Comparison of ENCODE assay signal across 10 mouse cellular contexts in genomic region chr1:72306241-72306640, GRCm38 (mm10). TPM values are rescaled to one million over a fixed set of nuclear protein-coding genes. Genes with fewer than 3 reads are reported as not detected.
DNase-seq lines count a peak whose midpoint lies in the region; ATAC-seq and TF ChIP-seq lines count a peak whose summit lies in the region.
"Had no signal": no experiment of that assay in that cellular context is flagged by ENCODE, and none has a peak within 500 bp of the region (broad histone marks: within the 10 kb centered on the region; RNA-seq: fewer than 3 reads in every experiment).

No protein-coding gene starts in this region.

- no peak for ATAC-seq in intestine, postnatal 0 days
- ATAC-seq in intestine, embryonic 16.5 days: no peak
- no peak for ATAC-seq in hindbrain, embryonic 13.5 days (ENCODE audit: low FRiP score)
- ATAC-seq in midbrain, embryonic 14.5 days (ENCODE audit: low FRiP score, low TSS enrichment): no peak

- H3K9me3 ChIP-seq in intestine, postnatal 0 days (ENCODE audit: control insufficient read depth): no peaks in the 10 kb centered on the region
- H3K9me3 ChIP-seq in intestine, embryonic 16.5 days (ENCODE audit: control insufficient read depth, low read length): no peaks in the 10 kb centered on the region
- H3K9me3 ChIP-seq in embryonic facial prominence, embryonic 10.5 days: no peaks in the 10 kb centered on the region
- H3K9me3 ChIP-seq in hindbrain, embryonic 13.5 days: no peaks in the 10 kb centered on the region
- no peaks in the 10 kb centered on the region for H3K9me3 ChIP-seq in midbrain, embryonic 14.5 days (ENCODE audit: control insufficient read depth, low read length)
- H3K9me3 ChIP-seq: G1E had no signal

- H3K36me3 ChIP-seq in intestine, postnatal 0 days (ENCODE audit: control insufficient read depth, insufficient read depth): no peaks in the 10 kb centered on the region
- no peaks in the 10 kb centered on the region for H3K36me3 ChIP-seq in intestine, embryonic 16.5 days (ENCODE audit: control insufficient read depth, insufficient read depth, low read length)
- peaks cover 5% of the 10 kb centered on the region for H3K36me3 ChIP-seq in embryonic facial prominence, embryonic 10.5 days (replicated peaks)
- peaks cover 4% of the 10 kb centered on the region; the same call in 1 of the 2 replicates for H3K36me3 ChIP-seq in hindbrain, embryonic 13.5 days
- H3K36me3 ChIP-seq in midbrain, embryonic 14.5 days (ENCODE audit: control insufficient read depth, insufficient read depth, low read length): no peaks in the 10 kb centered on the region

- no peaks in the 10 kb centered on the region for H3K27me3 ChIP-seq in intestine, postnatal 0 days (replicated peaks; ENCODE audit: control insufficient read depth, insufficient read depth, low read length)
- no peaks in the 10 kb centered on the region for H3K27me3 ChIP-seq in intestine, embryonic 16.5 days (replicated peaks; ENCODE audit: control insufficient read depth, insufficient read depth, low read length)
- H3K27me3 ChIP-seq in embryonic facial prominence, embryonic 10.5 days (replicated peaks; ENCODE audit: low read depth, poor library complexity, severe bottlenecking): no peaks in the 10 kb centered on the region
- no peaks in the 10 kb centered on the region for H3K27me3 ChIP-seq in hindbrain, embryonic 13.5 days
- H3K27me3 ChIP-seq in midbrain, embryonic 14.5 days (ENCODE audit: control insufficient read depth, insufficient read depth, low read length): no peaks in the 10 kb centered on the region

- no peak overlapping the region for H3K9ac ChIP-seq in intestine, postnatal 0 days (ENCODE audit: low read depth, low read length)
- H3K9ac ChIP-seq in intestine, embryonic 16.5 days (ENCODE audit: low read depth, low read length): no peak overlapping the region
- H3K9ac ChIP-seq in hindbrain, embryonic 13.5 days: no peak overlapping the region
- no peak overlapping the region for H3K9ac ChIP-seq in midbrain, embryonic 14.5 days (replicated peaks; ENCODE audit: low read length)

- TF ChIP-seq CTCF in intestine, postnatal 0 days (IDR thresholded peaks at IDR 0.05; ENCODE audit: low read depth): no peak

- H3K4me3 ChIP-seq in intestine, postnatal 0 days (ENCODE audit: low read depth, low read length): no peak overlapping the region
- no peak overlapping the region for H3K4me3 ChIP-seq in intestine, embryonic 16.5 days (ENCODE audit: low read length)
- peak overlapping the region; percentile 65; the same call in 1 of the 2 replicates for H3K4me3 ChIP-seq in embryonic facial prominence, embryonic 10.5 days
- no peak overlapping the region for H3K4me3 ChIP-seq in hindbrain, embryonic 13.5 days
- no peak overlapping the region for H3K4me3 ChIP-seq in midbrain, embryonic 14.5 days (replicated peaks; ENCODE audit: low read depth, low read length)

- no peaks in the 10 kb centered on the region for H3K4me1 ChIP-seq in intestine, postnatal 0 days (replicated peaks; ENCODE audit: control insufficient read depth, insufficient read depth, low read length)
- no peaks in the 10 kb centered on the region for H3K4me1 ChIP-seq in intestine, embryonic 16.5 days (ENCODE audit: control insufficient read depth, insufficient read depth, low read length)
- peaks cover 31% of the 10 kb centered on the region for H3K4me1 ChIP-seq in embryonic facial prominence, embryonic 10.5 days
- peaks cover 25% of the 10 kb centered on the region for H3K4me1 ChIP-seq in hindbrain, embryonic 13.5 days (replicated peaks)
- peaks cover 3% of the 10 kb centered on the region for H3K4me1 ChIP-seq in midbrain, embryonic 14.5 days (ENCODE audit: control insufficient read depth, insufficient read depth, low read length)

- no peak overlapping the region for H3K27ac ChIP-seq in intestine, postnatal 0 days (ENCODE audit: low read depth, low read length)
- H3K27ac ChIP-seq in intestine, embryonic 16.5 days (ENCODE audit: low read length): no peak overlapping the region
- peak overlapping the region; percentile 95; the same call in 1 of the 2 replicates for H3K27ac ChIP-seq in embryonic facial prominence, embryonic 10.5 days (replicated peaks)
- peak overlapping the region; percentile 62; the same call in 1 of the 2 replicates for H3K27ac ChIP-seq in hindbrain, embryonic 13.5 days
- H3K27ac ChIP-seq in midbrain, embryonic 14.5 days (replicated peaks; ENCODE audit: low read depth, low read length): no peak overlapping the region

- H3K4me2 ChIP-seq in intestine, postnatal 0 days (replicated peaks; ENCODE audit: low read depth): peak overlapping the region; percentile 80; the same call in 1 of the 2 replicates
- no peak overlapping the region for H3K4me2 ChIP-seq in intestine, embryonic 16.5 days (ENCODE audit: low read depth, low read length)
- peak overlapping the region; percentile 64 for H3K4me2 ChIP-seq in hindbrain, embryonic 13.5 days
- H3K4me2 ChIP-seq in midbrain, embryonic 14.5 days (ENCODE audit: low read length): peak overlapping the region; percentile 72

- no peak for DNase-seq in embryonic facial prominence, embryonic 10.5 days (ENCODE audit: low spot score)
- DNase-seq in midbrain, embryonic 14.5 days: peak; percentile 47
- DNase-seq in cerebellum, postnatal 25 days: no peak
- no peak for DNase-seq in urinary bladder, postnatal 4 days (ENCODE audit: low spot score in 2 of 2)
- no peak for DNase-seq in thymus, postnatal 25 days
- DNase-seq: kidney, adult 11 months had no signal

- WGBS in intestine, postnatal 0 days: 70% methylated on average over 3 of the region's 3 CpGs
- 65% methylated on average over 3 of the region's 3 CpGs for WGBS in intestine, embryonic 16.5 days
- WGBS in embryonic facial prominence, embryonic 10.5 days: 62% methylated on average over 3 of the region's 3 CpGs
- WGBS in hindbrain, embryonic 13.5 days: 41% methylated on average over 3 of the region's 3 CpGs
- 61% methylated on average over 3 of the region's 3 CpGs for WGBS in midbrain, embryonic 14.5 days

RNA-seq across cellular contexts. Expression of gene Xrcc5, which starts 1.0 kb away (rescaled TPM):
- 14.0 and 14.3 TPM in 2 replicates for polyA plus RNA-seq in intestine, postnatal 0 days (2015; fragmentation: Nextera tagmentation; extraction: Ambion mirVana)
- polyA plus RNA-seq in intestine, embryonic 16.5 days (2015; fragmentation: Nextera tagmentation; extraction: Ambion mirVana): 31.7 and 34.0 TPM in 2 replicates
- polyA plus RNA-seq in embryonic facial prominence, embryonic 10.5 days (2016; fragmentation: Nextera tagmentation; extraction: Ambion mirVana): 55.2 and 57.3 TPM in 2 replicates
- polyA plus RNA-seq in hindbrain, embryonic 13.5 days (2015; fragmentation: Nextera tagmentation; extraction: Ambion mirVana): 26.0 and 26.5 TPM in 2 replicates
- polyA plus RNA-seq in midbrain, embryonic 14.5 days (2014; fragmentation: Nextera tagmentation; extraction: Ambion mirVana): 12.8 and 21.9 TPM in 2 replicates

RNA-seq across cellular contexts. Expression of gene Tmem169, which starts 22.1 kb away (rescaled TPM):
- polyA plus RNA-seq in intestine, postnatal 0 days (2015; fragmentation: Nextera tagmentation; extraction: Ambion mirVana): 1.3 TPM in 2 replicates
- polyA plus RNA-seq in intestine, embryonic 16.5 days (2015; fragmentation: Nextera tagmentation; extraction: Ambion mirVana): 2.1 and 2.3 TPM in 2 replicates
- 5.1 and 5.2 TPM in 2 replicates for polyA plus RNA-seq in embryonic facial prominence, embryonic 10.5 days (2016; fragmentation: Nextera tagmentation; extraction: Ambion mirVana)
- polyA plus RNA-seq in hindbrain, embryonic 13.5 days (2015; fragmentation: Nextera tagmentation; extraction: Ambion mirVana): 42.3 and 46.8 TPM in 2 replicates
- polyA plus RNA-seq in midbrain, embryonic 14.5 days (2014; fragmentation: Nextera tagmentation; extraction: Ambion mirVana): 33.9 and 36.0 TPM in 2 replicates
- polyA plus RNA-seq: G1E had no signal

RNA-seq across cellular contexts. Expression of gene Pecr, which starts 22.1 kb away (rescaled TPM):
- polyA plus RNA-seq in intestine, postnatal 0 days (2015; fragmentation: Nextera tagmentation; extraction: Ambion mirVana): 67.9 and 88.6 TPM in 2 replicates
- polyA plus RNA-seq in intestine, embryonic 16.5 days (2015; fragmentation: Nextera tagmentation; extraction: Ambion mirVana): 82.7 and 96.5 TPM in 2 replicates
- polyA plus RNA-seq in embryonic facial prominence, embryonic 10.5 days (2016; fragmentation: Nextera tagmentation; extraction: Ambion mirVana): 29.2 and 29.6 TPM in 2 replicates
- polyA plus RNA-seq in hindbrain, embryonic 13.5 days (2015; fragmentation: Nextera tagmentation; extraction: Ambion mirVana): 8.8 and 8.9 TPM in 2 replicates
- 6.3 and 7.7 TPM in 2 replicates for polyA plus RNA-seq in midbrain, embryonic 14.5 days (2014; fragmentation: Nextera tagmentation; extraction: Ambion mirVana)

Comparison
In these comparisons a context has a peak if more than half of its experiments do, and no peak if none do; other contexts are left out.
1. H3K27ac ChIP-seq: peak in embryonic facial prominence, embryonic 10.5 days (single experiment) and hindbrain, embryonic 13.5 days (single experiment); none in intestine, postnatal 0 days (single experiment), intestine, embryonic 16.5 days (single experiment) and midbrain, embryonic 14.5 days (single experiment).